Mouse (Mus musculus) forebrain, embryonic 10.5 days (tissue): ENCODE data around the gene Nbl1. TPM values are rescaled to one million over a fixed set of nuclear protein-coding genes. Genes with fewer than 3 reads are reported as not detected.

Source experiments
- DNase-seq: peaks from one replicate; pipeline ENCODE4 v3.0.0-alpha.2; 2017; ENCODE audit warnings: low spot score; ENCODE audit errors: extremely low spot score
- H3K27ac ChIP-seq: fragments of 300-500 bp; sonication (generic); 2 replicates; pipeline ENCODE4 v1.5.1; 2016; ENCODE audit warnings: mild to moderate bottlenecking
- H3K27me3 ChIP-seq: fragments of 300-500 bp; sonication (generic); 2 replicates; pipeline ENCODE4 v1.6.1; 2016; ENCODE audit warnings: mild to moderate bottlenecking; ENCODE audit not compliant: poor library complexity, severe bottlenecking
- H3K36me3 ChIP-seq: fragments of 300-500 bp; sonication (generic); replicated peaks from 2 replicates; pipeline ENCODE4 v1.6.1; 2016; ENCODE audit warnings: mild to moderate bottlenecking, moderate library complexity
- H3K4me1 ChIP-seq: fragments of 300-500 bp; sonication (generic); 2 replicates; pipeline ENCODE4 v1.6.1; 2016
- H3K4me3 ChIP-seq: fragments of 300-500 bp; sonication (generic); 2 replicates; pipeline ENCODE4 v1.5.1; 2016; ENCODE audit warnings: mild to moderate bottlenecking, moderate library complexity
- H3K9me3 ChIP-seq: fragments of 300-500 bp; sonication (generic); 2 replicates; pipeline ENCODE4 v1.6.1; 2016; ENCODE audit warnings: mild to moderate bottlenecking, moderate library complexity
- WGBS: fragments of 180-500 bp; shearing (Covaris S2); methylation state at CpG from one replicate; pipeline ENCODE4 v1.1.7; 2016; 5-methylcytosine and 5-hydroxymethylcytosine counted together
- polyA plus RNA-seq: library from polyadenylated mRNA; unstranded; fragments of >200 nt; fragmentation: Nextera tagmentation; extraction: Ambion mirVana; gene quantifications from 2 replicates; pipeline ENCODE4 v1.2.1, GENCODE M21; 2016

Gene Nbl1
- polyA plus RNA-seq, result 19.6 and 22.7 TPM in 2 replicates

- Histone ChIP-seq H3K9me3 (peaks cover 11% of the 10 kb centered on the region; the same call in 1 of the 2 replicates), H3K4me1 (peaks cover 38% of the 10 kb centered on the region), H3K4me3 (peak within 1 kb of the TSS; percentile 60), H3K36me3 (no peaks in the 10 kb centered on the region), H3K27ac (peak within 1 kb of the TSS; percentile 80), H3K27me3 (peaks cover 76% of the 10 kb centered on the region)
- 1% methylated on average over 69 of the region's 105 CpGs for WGBS
- no peak for DNase-seq
Observed at GRCm38 (mm10) chr4:139092356-139093195, at the start of gene Nbl1. TSS of gene Nbl1 (minus strand) at chr4:139092993.

- whole genome bisulfite sequencing, result 81% methylated on average over 6 of the region's 6 CpGs
- Histone ChIP-seq H3K4me3 (no peak overlapping the region), H3K4me1 (peaks cover 10% of the 10 kb centered on the region), H3K27me3 (no peaks in the 10 kb centered on the region), H3K27ac (no peak overlapping the region), H3K9me3 (peaks cover 4% of the 10 kb centered on the region; the same call in 1 of the 2 replicates), H3K36me3 (no peaks in the 10 kb centered on the region)
- no peak for DNase-seq
Observed at GRCm38 (mm10) chr4:139141785-139142184, 49.0 kb upstream of the Nbl1 start.

GRCm38 (mm10) chr4:139140267-139140666, 47.5 kb upstream of the Nbl1 start:
- Histone ChIP-seq H3K27ac (no peak overlapping the region), H3K4me1 (peaks cover 10% of the 10 kb centered on the region), H3K9me3 (peaks cover 4% of the 10 kb centered on the region; the same call in 1 of the 2 replicates), H3K36me3 (no peaks in the 10 kb centered on the region), H3K4me3 (no peak overlapping the region), H3K27me3 (no peaks in the 10 kb centered on the region)
- no peak for DNase-seq
- 73% methylated on average over 2 of the region's 2 CpGs for WGBS

- no peak for DNase-seq
- Histone ChIP-seq H3K27me3 (no peaks in the 10 kb centered on the region), H3K36me3 (no peaks in the 10 kb centered on the region), H3K4me3 (no peak overlapping the region), H3K9me3 (peaks cover 4% of the 10 kb centered on the region; the same call in 1 of the 2 replicates), H3K27ac (no peak overlapping the region), H3K4me1 (peaks cover 6% of the 10 kb centered on the region)
- WGBS, result 77% methylated on average over 2 of the region's 2 CpGs
Observed at GRCm38 (mm10) chr4:139136011-139136410, 43.2 kb upstream of the Nbl1 start.

- H3K4me1 ChIP-seq, result peaks cover 23% of the 10 kb centered on the region
- DNase-seq, result no peak
- no peak overlapping the region for H3K4me3 ChIP-seq
- H3K27ac ChIP-seq, result no peak overlapping the region
- no peaks in the 10 kb centered on the region for H3K36me3 ChIP-seq
- H3K9me3 ChIP-seq, result peaks cover 4% of the 10 kb centered on the region; the same call in 1 of the 2 replicates
- H3K27me3 ChIP-seq, result no peaks in the 10 kb centered on the region
- WGBS, result 86% methylated on average over 5 of the region's 5 CpGs
Observed at GRCm38 (mm10) chr4:139133109-139133508, 40.3 kb upstream of the Nbl1 start.

- no peak overlapping the region for H3K4me3 ChIP-seq
- no peak for DNase-seq
- no peak overlapping the region for H3K27ac ChIP-seq
- H3K27me3 ChIP-seq, result no peaks in the 10 kb centered on the region
- H3K36me3 ChIP-seq, result peaks cover 5% of the 10 kb centered on the region
- 85% methylated on average over 14 of the region's 14 CpGs for WGBS
- peaks cover 23% of the 10 kb centered on the region for H3K4me1 ChIP-seq
- peaks cover under 1% of the 10 kb centered on the region; the same call in 1 of the 2 replicates for H3K9me3 ChIP-seq
Observed at GRCm38 (mm10) chr4:139131858-139132672, 39.3 kb upstream of the Nbl1 start.

GRCm38 (mm10) chr4:139130701-139131549, 38.1 kb upstream of the Nbl1 start, which contains the start of gene Minos1:
TSS of gene Minos1 (minus strand) at chr4:139131113.
- WGBS, result under 1% methylated on average over 63 of the region's 63 CpGs
- H3K4me3 ChIP-seq, result peak within 1 kb of the TSS; percentile 98
- peaks cover 8% of the 10 kb centered on the region; the same call in 1 of the 2 replicates for H3K9me3 ChIP-seq
- peaks cover 13% of the 10 kb centered on the region for H3K36me3 ChIP-seq
- no peaks in the 10 kb centered on the region for H3K27me3 ChIP-seq
- H3K27ac ChIP-seq, result peak within 1 kb of the TSS; percentile 93
- DNase-seq, result peak; percentile 98
- peaks cover 23% of the 10 kb centered on the region for H3K4me1 ChIP-seq

GRCm38 (mm10) chr4:139129806-139130700, 37.3 kb upstream of the Nbl1 start:
- Histone ChIP-seq H3K36me3 (peaks cover 13% of the 10 kb centered on the region), H3K27me3 (no peaks in the 10 kb centered on the region), H3K4me3 (peak overlapping the region; percentile 98), H3K27ac (peak overlapping the region; percentile 93), H3K9me3 (peaks cover 8% of the 10 kb centered on the region; the same call in 1 of the 2 replicates), H3K4me1 (peaks cover 23% of the 10 kb centered on the region)
- peak; percentile 45 for DNase-seq
- WGBS, result 3% methylated on average over 57 of the region's 57 CpGs

- H3K4me1 ChIP-seq, result peaks cover 18% of the 10 kb centered on the region
- 90% methylated on average over 3 of the region's 3 CpGs for WGBS
Observed at GRCm38 (mm10) chr4:139126475-139126874, 33.7 kb upstream of the Nbl1 start.

GRCm38 (mm10) chr4:139124940-139125339, 32.1 kb upstream of the Nbl1 start:
- Histone ChIP-seq H3K27me3 (no peaks in the 10 kb centered on the region), H3K4me3 (no peak overlapping the region), H3K36me3 (peaks cover 13% of the 10 kb centered on the region), H3K9me3 (peaks cover 8% of the 10 kb centered on the region; the same call in 1 of the 2 replicates), H3K27ac (no peak overlapping the region), H3K4me1 (peaks cover 12% of the 10 kb centered on the region)
- 97% methylated on average over 6 of the region's 6 CpGs for WGBS
- DNase-seq, result no peak

More at GRCm38 (mm10) chr4:139126475-139126874, 33.7 kb upstream of the Nbl1 start:
- Histone ChIP-seq H3K36me3 (peaks cover 13% of the 10 kb centered on the region), H3K4me3 (no peak overlapping the region), H3K27me3 (no peaks in the 10 kb centered on the region), H3K27ac (no peak overlapping the region), H3K9me3 (peaks cover 8% of the 10 kb centered on the region; the same call in 1 of the 2 replicates)
- DNase-seq, result no peak

- H3K4me3 ChIP-seq, result no peak overlapping the region
- no peak for DNase-seq
- H3K9me3 ChIP-seq, result peaks cover 8% of the 10 kb centered on the region; the same call in 1 of the 2 replicates
- H3K27ac ChIP-seq, result no peak overlapping the region
- H3K27me3 ChIP-seq, result no peaks in the 10 kb centered on the region
- no peaks in the 10 kb centered on the region for H3K4me1 ChIP-seq
- 91% methylated on average over 4 of the region's 4 CpGs for WGBS
- peaks cover 13% of the 10 kb centered on the region for H3K36me3 ChIP-seq
Observed at GRCm38 (mm10) chr4:139122557-139122956, 29.8 kb upstream of the Nbl1 start.
